Mouse (Mus musculus): Measurements from ENCODE around the gene Pla2g16.

The Pla2g16 gene

DNA sequence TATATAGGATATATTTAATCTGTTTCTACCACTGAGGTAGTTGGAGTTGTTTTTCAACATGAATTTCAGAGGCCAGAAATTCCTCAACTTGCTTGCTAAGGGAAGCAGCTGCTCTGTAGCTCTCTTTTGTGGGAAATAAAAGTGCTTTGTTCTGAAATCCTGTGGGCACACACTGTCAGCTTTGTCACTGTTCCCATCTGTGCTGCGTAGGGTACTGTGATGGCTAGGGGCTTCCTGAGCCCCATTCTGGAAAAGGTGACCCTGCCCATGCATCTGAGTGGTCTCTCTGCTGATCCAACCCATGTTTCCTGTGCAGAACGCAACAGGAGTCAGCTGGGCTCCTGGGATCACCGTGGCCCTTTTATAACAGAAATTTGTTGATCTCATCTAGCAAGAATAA is 9.6 kb downstream of the Pla2g16 start:
- DNase-seq: no peak

DNA sequence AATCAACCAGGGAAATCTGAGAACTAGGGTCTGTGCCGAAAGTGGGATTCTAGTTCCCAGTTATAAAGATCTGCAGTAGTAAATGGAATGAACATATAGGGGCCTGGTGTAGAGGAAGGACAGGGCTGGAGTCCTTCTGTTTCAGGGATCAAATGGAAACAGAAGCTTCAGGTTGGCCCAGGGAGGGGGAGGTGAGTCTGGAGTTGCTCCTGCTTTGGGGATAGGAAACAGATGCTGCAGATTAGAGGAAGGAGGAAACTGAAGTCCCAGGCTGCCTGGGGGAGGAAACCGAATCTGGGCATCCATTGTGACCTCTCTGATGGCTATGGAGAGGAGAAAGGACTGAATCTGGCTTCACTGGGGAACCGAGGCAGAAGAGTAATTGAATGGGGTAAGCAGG is 11.1 kb downstream of the Pla2g16 start:
- DNase-seq: no peak

DNA sequence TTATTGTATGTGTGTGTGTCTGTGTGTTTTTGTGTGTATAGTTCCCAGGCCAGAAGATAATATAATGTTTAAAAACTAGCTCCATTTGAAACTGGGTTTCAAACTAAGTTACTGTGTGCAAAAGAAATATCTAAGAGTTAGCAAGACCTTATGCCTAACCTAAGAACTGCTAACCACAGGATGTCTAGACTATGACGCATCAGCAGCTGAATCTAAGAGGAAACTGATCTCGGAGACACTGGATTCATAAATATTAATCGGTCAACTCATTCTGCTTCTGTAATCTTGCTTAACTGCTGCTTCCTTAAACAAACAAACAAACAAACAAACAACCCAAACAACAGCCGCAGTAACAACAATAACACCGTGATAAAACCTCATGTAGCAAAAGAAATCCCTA is 12.4 kb downstream of the Pla2g16 start:
- DNase-seq: no peak

DNA sequence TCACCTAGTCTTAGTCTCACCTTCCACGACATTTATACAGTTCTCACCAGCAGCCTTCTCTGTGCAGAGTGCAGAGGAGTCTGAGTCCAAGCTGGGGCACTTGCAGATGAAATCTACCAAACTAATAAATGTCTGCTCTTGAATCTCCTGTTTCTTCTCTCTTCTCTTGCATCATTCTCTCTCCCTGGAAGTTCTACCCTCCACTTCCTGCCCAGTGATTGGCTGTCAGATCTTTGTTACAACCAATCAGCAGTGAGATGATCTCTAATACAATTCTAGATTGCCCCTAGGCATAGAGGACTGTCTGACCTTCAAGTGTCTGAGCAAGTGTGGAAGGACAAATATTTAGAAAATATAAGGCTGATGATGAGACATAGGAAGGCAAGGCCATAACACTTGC is 18.9 kb downstream of the Pla2g16 start:
- no peak for DNase-seq

DNA sequence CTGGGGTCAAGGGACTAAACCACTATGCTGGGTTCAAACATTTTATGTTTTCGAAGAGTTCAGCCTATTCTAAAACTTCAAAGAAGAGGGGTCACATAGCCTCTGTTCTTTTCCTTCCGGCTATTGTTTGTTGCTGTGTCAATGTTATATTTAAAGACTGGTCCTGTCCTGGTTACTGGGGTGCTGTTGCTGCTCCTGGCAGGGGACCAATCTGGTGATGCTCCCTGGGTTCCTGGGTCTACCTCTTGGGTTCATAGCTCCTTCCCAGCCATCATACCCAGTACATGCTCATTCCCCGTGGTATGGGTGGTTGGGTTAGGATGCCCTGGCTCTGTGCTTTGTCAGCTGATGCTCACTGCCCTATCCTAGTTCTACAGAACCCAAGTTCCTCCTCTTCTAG is 20.5 kb downstream of the Pla2g16 start:
- DNase-seq: no peak

DNA sequence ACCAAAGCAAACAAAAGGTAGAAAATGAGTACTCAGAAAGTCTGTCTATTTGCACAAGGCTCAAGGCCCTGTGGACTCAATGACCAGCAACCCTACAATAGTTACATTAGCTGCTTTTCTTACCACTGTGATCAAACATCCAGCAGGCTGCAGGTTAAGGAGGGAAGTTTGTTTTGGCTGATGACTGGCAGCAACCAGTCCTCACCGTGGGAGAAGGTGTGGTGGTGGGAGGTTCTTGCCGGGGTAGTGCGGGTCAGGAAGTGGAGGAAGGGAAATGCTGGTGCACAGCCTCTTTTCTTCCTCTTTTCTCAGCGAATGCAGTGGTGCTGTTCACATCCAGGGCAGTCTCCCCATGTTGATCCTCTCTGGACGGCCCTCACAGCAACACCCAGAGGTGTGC is 23.8 kb downstream of the Pla2g16 start:
- DNase-seq: peak; percentile 65 to 75

DNA sequence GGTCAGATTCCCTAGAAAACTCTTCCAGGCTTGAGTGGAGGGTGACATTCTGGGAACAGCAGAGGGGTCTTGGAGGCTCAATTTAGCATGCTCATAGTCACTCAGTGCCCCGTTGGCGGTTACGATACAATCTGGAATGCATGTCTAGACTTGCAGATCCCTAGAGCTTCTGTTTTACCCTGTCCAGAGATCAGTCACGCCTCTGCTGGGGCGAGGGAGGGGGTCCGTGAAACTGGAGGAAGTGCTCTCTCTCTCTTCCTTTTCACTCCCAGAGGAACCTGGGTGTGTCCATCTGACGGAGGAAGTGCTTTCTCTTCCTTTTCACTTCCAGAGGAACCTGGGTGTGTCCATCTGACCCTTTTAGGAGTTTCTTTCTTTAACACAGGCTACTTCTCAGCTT is 25.8 kb downstream of the Pla2g16 start:
- no peak for DNase-seq

DNA sequence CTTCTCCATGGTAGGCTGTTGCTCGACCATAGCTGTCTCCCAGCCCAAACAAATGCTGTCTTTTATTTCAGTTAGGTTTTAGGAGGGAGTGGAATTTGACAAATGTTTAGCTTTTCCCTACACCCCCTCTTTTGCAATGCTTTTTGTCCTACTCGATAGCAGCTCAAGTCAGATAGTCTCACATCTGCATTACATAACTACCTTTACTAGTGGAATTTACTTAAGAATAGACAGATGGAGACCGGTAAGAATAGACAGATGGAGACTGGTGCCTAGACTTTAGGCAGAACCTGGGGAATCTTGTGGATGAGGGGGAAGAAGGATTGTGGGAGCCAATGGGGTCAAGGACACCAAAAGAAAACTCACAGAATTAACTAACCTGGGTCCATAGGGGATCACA is 26.3 kb downstream of the Pla2g16 start:
- DNase-seq: no peak

DNA sequence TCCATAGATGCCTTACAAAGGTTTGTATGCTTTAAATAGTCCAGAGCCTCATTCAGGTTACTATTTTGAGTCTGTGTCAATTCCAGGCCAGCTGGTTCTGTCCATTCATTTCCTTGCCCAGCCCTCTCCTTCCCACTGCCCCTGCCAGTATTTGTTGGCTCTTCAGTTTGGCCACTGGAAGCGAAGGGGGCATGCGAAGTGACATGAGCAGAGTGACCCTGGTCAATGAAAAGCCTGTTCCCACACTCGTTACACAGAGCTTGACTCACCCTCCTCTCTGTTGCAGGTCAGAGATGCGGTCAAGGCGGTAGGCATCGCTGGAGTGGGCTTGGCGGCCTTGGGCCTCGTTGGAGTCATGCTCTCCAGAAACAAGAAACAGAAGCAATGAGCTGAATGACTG is 28.0 kb downstream of the Pla2g16 start:
- no peak for DNase-seq

DNA sequence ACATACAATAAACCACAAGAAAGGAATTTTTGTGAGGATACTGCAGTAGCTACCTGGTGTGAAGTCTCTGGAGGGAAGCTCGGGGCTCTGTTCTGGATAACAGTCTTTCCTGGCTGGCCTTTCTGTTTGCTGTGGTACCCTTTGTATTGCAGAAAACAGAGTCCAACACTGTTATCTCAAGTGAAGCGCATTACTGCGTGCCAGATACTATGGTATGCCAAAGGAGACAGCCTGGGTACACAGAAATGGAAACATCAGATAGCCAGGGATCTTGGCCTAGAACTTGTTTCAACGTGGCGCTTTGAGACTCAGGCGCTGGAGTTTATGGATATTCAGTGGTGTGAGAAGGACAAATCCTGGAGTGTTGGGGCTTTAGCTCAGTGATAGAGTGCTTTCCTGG is 28.5 kb downstream of the Pla2g16 start:
- DNase-seq: no peak

DNA sequence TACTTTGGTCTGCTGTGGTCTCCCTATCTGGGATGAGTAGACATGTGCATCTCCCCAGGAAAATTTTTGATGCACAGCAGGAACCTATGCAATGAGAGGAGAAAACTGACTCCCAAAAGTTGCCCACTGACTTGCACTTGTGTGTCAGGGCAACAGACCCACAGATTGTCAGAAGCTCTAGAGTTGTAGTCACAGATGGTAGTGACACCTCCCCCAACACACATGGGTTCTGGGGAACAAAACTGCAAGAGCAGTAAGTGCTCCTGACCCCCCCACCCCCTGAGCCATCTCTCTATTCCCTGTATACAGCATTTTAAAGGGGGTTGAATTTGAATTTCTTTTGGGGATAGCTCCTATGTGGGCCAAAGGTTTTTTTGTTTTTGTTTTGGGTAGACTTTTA is 33.5 kb downstream of the Pla2g16 start:
- DNase-seq: no peak

DNA sequence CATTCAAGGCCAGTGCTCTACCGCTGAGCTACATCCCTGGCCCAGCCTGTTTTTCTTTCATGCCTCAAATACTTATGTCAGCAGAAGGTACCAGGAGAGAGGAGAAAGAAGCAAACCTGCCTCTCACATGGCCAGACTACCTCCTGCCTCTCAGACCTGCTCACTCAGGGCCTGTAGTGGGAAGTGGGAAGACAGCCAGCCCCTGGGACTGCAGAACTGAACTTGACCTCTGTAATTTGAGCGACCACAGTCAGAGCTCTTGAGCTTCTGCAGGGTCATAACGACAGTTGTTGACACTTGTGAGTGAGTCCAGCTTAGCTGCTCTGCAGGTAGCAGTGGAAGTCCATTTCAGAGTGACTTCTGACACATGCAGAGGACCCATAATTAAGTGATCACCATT is 34.8 kb downstream of the Pla2g16 start:
- DNase-seq: peak; percentile 56 to 77

DNA sequence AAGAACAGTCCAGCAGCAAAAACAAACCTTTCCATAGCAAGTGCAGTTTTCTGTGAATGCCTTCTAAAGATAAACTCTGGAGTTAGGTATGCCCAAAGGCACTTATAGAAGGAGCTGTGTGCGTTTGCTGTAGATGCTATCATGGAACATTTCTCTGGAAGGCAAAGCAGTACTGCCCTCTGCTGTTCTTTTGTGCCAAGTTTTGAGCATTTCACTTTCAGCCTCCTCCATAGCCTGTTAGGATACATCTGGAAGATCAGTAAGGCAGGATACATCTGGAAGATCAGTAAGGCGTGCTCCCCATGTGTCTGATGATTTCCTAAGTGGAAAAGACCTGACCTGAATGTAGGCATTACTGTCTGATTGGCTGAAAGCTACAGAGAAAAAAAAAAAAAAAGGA is 38.3 kb downstream of the Pla2g16 start:
- DNase-seq: peak in 1 of 2 experiments; percentile 46

DNA sequence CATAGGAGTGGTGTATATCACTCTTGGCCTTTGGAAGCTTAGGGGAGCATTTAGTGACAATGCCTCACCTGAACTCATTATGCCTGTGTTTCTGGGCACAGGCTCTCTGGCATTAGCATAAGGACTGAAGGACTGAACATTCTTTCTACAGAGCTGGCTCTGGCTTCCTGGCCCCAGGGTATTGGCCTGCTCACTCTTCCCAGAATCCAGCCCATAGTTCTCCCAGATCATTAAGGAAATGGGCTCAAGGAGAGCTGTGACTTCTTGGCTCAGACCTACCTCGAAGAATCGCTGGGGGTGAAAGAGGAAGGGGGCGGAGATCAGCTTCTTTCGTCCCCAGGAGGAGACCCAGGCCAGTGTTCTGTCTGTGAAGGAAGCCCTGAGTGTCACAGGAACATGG is 41.2 kb downstream of the Pla2g16 start:
- DNase-seq: no peak

DNA sequence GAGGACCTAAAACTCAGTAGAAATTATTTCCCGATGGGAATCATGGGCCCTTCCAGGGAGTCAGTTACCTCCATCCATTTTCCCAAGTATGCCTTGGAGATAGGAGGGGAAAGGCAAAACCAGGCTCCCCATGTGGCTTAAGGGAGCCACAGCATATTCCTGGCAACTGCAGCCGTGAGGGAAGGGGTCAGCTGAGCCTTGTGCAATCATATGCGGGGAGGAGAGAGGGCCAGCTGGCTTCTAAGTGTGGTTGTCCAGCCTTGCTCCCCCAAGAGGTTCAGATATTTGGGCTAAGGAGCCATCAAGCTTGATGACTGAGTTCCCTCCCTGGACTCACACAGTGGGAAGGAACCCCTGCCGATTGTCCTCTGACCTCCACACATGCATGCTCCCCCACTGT is 44.3 kb downstream of the Pla2g16 start:
- DNase-seq: no peak

DNA sequence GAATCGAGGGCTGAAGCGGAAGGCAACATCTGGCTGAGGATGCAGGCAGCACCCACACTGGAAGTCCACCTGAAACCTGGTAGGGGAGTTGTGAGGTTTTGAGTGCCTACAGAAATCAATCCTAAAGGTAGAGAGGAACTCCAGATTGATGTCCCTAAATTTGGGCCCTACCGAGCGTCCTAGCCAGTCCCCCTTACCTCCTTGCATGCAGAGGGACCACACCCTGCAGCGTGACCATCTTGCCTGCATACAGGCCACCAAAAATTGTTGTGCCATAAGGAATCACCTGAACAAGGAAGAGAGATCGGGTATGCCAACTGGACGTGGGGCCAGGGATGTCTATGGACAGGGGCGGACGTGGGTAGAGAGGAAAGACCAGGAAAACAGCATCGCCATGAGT is 46.8 kb downstream of the Pla2g16 start:
- DNase-seq: no peak

DNA sequence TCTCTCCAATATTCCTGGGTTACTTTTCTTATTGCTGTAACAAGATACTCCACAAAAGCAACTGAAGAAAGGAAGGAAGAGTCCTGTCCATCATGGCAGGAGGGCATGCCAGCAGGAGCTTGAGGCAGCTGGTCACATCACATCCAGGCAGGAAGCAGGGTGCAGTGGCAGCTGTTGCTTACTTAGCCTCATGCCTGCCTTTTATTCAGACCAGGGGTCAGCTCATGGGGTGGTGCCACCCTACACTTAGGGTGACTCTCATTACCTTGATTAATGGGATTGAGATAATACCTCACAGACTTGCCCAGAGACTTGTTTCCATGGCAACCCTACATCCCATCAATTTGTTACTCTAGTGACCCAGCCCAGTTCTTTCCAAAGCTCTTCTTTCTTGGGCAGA is 47.8 kb downstream of the Pla2g16 start:
- no peak for DNase-seq

DNA sequence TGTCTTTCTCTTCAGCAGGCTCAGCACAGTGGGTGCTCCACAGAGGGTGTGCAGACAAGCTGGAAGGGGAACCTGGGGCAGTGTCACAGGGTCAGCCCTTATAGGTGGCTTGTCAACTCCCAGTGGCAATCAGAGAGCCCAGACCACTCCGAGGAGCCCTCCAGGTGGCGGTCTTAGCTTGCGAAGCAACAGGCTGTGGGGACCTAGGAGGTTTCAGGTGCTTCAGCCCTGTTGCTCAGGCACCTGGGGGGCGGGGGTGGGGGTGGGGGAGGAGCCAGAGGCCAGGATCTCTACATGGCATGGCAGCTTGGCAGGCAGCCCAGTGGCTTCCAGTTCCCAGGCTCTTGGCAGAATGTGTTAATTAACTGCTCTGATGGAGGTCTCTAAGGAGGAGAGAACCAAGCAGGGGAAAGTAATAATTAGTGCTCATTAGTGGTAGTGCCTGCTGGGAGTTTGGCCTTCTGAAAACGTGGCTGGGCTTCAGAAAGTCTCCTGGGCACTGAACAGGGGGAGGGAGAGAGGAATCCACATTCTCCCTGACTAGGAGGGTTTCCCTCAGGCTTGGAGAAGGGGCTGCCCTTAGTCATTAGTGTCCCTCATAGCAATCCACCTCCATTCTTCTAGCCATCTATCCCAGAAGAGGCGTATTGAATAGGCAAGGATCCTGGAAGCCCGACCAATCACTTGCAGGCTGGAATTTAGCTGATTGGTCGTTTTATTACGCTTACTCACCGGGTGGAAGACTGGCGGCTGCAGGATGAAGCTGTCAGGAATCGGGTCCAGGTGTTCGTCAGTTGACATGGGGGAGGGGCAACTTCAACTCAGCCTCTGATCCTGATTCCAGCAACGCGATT is 48.9 kb downstream of the Pla2g16 start:
- DNase-seq: peak; percentile 44 to 64

DNA sequence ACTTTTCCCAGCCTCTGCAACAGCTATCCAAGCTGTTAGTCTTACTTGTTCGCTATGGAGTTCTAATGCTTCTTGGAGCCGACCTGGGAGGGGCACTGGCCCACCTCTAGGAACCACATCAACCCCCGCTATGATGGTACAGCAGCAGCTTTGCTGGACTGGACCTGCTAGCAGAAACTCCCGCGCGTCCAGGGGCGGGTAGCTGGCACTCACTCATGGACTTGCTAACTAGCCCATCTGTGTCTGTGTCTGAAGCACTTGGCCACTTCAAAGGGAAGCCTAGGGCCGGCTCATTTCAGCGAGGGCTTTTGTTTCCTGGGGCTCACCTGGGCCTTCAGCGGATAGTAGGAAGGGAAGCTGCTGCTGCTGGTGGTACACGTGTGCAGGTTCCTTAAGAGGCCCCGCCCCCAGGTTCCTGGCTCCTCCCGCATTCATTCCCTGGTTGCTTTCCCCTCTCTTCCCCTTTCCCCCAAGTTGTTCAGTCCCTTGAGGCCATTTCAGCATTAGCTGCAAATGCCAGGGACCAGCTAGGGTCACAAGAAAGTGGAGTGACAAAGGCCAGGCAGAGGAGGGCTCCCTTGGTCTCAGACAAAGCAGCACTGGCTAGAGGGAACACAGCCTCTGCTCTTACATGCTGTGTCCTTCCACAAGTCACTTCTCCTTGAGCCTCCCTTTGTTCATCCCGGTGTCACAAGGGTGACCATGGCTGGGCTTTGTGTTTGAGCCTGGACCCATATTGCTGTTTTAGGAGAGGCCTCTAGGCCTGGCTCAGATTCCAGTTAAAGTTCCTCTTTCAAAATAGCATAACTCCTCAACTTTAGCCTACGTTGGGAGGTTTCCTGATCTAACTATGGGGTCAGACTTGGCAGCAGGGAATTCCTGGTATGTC is 49.8 kb downstream of the Pla2g16 start, which contains the start of gene Lgals12:
Lgals12 (minus strand) TSS at position 393 of the 889 bp plus-strand sequence.
- DNase-seq: peak; percentile 53 to 62

DNA sequence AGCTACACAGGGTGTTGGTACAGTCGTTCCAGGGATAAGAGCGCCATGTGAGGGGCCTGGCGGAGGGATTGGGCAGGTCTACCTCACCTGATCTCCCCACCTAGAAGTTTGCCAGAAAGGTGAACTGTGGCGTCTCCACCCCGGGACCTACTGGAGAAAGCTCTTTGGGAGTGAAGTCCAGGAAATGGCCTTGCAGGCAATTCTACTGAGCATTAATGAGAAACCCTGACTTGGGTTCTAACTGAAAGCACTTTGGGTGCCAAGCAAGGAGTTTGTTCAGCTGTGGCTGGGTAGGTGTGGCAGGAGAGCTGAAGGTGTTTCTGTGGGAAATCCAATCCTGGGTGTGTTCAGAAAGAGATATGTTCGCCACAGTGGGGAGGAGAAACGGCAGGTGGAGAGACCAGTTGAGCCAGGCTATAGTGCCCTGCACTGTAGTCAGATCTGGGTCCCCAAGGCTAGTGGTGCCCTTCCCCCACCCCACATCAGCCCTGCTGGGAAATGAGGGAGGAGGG is 50.5 kb downstream of the Pla2g16 start:
- DNase-seq: peak; percentile 52 to 76

DNA sequence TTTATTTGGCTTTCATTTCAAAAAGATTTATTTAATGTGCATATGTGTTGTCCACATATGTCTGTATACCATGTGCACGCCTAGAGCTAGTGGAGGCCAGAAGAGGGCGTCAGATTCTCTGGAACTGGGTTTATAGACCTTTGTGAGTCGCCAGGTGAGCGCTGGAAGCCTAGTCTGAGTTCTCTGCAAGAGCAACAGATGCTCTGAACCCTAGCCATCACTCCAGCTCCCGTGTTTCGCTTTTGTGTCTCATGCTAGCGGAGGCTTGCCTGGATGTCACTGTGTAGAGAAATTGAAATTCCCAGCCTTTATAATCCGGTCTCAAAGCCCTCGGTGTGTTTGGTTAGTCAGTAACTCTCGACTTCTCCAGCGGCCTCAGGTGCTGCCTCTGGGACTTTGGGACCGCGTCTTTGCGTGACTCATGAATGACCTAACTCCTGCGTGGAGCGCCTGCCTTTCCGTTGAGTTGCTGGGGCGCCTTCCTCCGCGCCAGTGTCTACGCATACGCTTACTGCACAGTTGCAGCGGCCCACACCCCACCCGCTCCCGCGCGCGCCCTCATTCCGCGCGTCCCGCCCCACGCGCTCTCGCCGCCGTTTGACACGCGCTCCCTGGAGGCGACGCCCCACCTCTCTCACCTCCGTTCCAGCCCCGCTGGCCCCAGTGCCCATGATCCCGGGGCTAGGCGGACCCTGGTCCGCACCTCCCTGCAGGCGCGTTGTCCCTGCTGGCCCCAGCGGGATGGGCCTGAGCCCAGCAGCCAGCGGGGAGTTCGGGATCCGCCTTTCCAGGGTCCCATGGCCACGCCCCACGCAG is 54.9 kb downstream of the Pla2g16 start, which contains the start of gene Hrasls5:
Hrasls5 (plus strand) TSS at position 600 of the 816 bp plus-strand sequence.
- peak in 1 of 2 experiments; percentile 40 for DNase-seq

DNA sequence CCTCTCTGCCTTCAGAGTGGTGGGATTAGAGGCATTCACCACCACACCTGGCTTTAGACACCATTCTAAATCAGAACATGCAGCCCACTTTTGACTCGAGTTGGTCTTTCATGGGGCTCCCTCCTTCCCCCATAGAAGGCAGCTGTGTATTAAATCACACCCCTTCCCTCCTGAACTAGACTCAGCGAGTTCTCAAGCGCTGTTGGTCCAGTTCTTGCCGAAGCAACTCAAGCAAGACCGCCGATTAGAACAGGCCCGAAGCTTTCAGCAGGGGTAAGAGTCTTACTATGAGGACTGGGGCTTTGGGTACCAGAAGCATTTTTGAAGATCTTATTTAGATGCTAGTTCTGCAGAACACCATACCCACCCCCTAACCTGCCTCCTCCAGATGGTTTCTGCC is 55.9 kb downstream of the Pla2g16 start:
- no peak for DNase-seq
